Mouse (Mus musculus): ENCODE results near the gene Gm21973. TPM values are rescaled to one million over a fixed set of nuclear protein-coding genes. Genes with fewer than 3 reads are reported as not detected.

The Gm21973 gene
- total RNA-seq, 1 experiment from 2014 or later: not detected

- no peak for ATAC-seq (ENCODE audit: extremely low read depth, insufficient number of reproducible peaks, low FRiP score, poor library complexity, severe bottlenecking)
These were observed 54.7 kb downstream of the Gm21973 start for GRCm38 (mm10) chr15:10379757-10380458.

DNA sequence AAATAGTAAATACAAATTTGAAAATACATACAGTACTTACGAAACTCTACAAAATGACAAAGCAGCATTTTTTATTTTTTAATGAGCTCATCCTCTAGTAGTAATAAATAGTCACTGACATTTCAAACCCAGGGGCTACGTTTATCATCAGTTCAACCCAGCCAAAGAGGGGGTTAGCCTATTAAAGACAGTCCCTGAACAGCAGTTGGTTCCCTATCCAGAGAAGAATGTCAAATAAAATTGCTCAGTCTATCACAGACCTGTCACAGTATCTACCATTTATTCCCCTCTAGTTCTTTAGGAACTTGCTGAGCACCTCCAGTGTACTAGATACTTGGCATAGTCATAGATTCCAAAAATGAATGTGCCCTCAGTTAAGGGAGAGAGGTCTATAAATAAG, 62.1 kb downstream of the Gm21973 start:
- no peak for ATAC-seq (ENCODE audit: extremely low read depth, insufficient number of reproducible peaks, low FRiP score, poor library complexity, severe bottlenecking)

DNA sequence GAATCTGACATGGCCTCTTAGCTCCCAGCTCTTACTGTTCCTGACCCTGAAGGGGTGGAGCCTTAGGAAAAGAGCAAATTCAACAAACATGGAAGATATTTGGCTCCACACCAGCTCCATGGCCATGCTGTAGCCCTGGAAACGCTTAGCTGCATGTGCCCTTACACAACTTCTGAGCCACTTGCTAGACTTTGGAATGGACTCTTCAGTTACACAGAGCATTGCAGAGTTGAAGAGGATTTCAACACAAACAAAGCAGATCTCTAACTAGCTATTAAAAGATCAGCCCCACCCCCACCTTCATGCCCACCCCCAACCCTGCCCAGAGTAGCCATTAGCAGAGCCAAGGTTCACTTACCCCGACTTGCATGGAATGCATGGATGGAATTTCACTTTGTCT, 74.6 kb downstream of the Gm21973 start:
- ATAC-seq (ENCODE audit: extremely low read depth, insufficient number of reproducible peaks, low FRiP score, poor library complexity, severe bottlenecking): no peak

- ATAC-seq (ENCODE audit: extremely low read depth, insufficient number of reproducible peaks, low FRiP score, poor library complexity, severe bottlenecking): no peak
These were observed 75.2 kb downstream of the Gm21973 start for GRCm38 (mm10) chr15:10400415-10400814.

GRCm38 (mm10) chr15:10409842-10410241, 84.7 kb downstream of the Gm21973 start:
- no peak for ATAC-seq (ENCODE audit: extremely low read depth, insufficient number of reproducible peaks, low FRiP score, poor library complexity, severe bottlenecking)

- no peak for ATAC-seq (ENCODE audit: extremely low read depth, insufficient number of reproducible peaks, low FRiP score, poor library complexity, severe bottlenecking)
These were observed 85.7 kb downstream of the Gm21973 start for GRCm38 (mm10) chr15:10410881-10411280.

- no peak for ATAC-seq (ENCODE audit: extremely low read depth, insufficient number of reproducible peaks, low FRiP score, poor library complexity, severe bottlenecking)
These were observed 88.5 kb downstream of the Gm21973 start for GRCm38 (mm10) chr15:10413656-10414055.

DNA sequence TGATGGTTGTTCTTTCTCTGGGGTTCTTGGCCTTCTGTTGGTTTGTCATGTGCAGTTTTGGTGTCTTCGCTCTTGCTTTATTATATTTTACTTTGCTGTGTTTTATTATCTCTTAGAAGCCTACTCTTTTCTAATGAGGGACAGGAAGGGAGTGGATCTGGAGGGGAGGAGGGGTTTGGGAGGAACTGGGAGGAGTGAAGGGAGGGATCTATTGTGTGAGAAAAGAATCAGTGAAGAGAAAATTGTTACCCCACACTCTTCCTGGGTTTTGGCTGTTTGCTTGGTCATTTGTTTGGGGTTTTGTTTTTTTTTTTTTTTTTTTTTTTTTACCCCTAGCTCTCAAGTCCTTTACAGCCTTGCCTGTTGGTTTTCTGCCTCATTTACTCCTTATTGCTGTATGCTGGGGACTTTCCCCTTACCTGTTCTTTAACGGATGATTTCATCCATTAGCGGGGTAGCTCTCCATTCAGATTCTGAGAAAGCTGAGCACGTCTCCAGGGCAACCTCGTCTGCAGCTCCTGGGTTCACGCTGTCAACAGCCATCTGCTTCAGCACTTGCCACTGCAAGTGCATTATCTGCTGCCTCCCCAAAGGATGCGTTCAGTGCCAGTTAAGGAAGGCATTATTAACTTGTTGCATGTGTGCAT, 96.1 kb downstream of the Gm21973 start:
- no peak for ATAC-seq (ENCODE audit: extremely low read depth, insufficient number of reproducible peaks, low FRiP score, poor library complexity, severe bottlenecking)

DNA sequence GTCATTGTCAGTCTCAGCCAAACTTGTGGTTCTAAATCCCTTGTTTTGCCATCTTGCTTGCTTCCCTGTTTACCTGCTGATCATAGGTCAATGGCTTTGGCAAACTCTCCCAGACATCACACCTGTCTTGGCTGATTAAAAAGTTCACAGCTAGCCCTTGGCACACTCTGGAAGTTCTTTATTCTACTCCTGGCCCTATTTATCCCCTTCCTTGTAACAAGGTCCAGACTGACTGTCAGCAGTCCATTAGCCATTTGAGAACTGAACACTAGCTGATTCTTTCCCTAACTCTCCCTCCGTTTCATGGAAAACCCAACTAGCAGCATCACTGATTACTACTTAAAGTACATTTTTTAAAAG, 96.6 kb downstream of the Gm21973 start:
- ATAC-seq (ENCODE audit: extremely low read depth, insufficient number of reproducible peaks, low FRiP score, poor library complexity, severe bottlenecking): no peak

Other genes starting within 250 kb of the Gm21973 start
- 0.12 and 0.25 TPM in 2 replicates for gene Prlr, start 148.1 kb upstream of the Gm21973 start, total RNA-seq (2017)
- not detected in 2 replicates for gene Agxt2, start 33.2 kb downstream of the Gm21973 start, total RNA-seq (2017)
- 44.0 and 48.5 TPM in 2 replicates for gene Dnajc21, start 145.1 kb downstream of the Gm21973 start, total RNA-seq (2017)
- gene Brix1, start 160.6 kb downstream of the Gm21973 start, total RNA-seq (2017): 16.2 and 19.4 TPM in 2 replicates
- gene Rad1, start 160.6 kb downstream of the Gm21973 start, total RNA-seq (2017): 8.7 and 15.2 TPM in 2 replicates
- gene Ttc23l, start 233.3 kb downstream of the Gm21973 start, total RNA-seq (2017): not detected in 2 replicates